Mouse (Mus musculus) cerebellum, adult 18-20 months (tissue): ENCODE measurements around the gene Ovgp1.
A peak's percentile ranks its signal among the peaks of the same experiment; 100 is the strongest.
"Not testable (repeated sequence)": the region's sequence is repeated elsewhere in the genome, so short reads cannot be mapped to it uniquely, and the experiment has no call there.

Source experiments
- DNase-seq, 2 experiments: peaks; one replicate each; pipeline ENCODE4 v3.0.0; 2021

The Ovgp1 gene

GRCm38 (mm10) chr3:106000707-106001375 is 27.3 kb downstream of the Ovgp1 start:
- no peak for DNase-seq

GRCm38 (mm10) chr3:106001416-106002370 is 28.2 kb downstream of the Ovgp1 start:
- DNase-seq = peak; percentile 23 to 24

- DNase-seq = not testable (repeated sequence)
Observed at GRCm38 (mm10) chr3:106003360-106003759, 29.8 kb downstream of the Ovgp1 start.

DNA sequence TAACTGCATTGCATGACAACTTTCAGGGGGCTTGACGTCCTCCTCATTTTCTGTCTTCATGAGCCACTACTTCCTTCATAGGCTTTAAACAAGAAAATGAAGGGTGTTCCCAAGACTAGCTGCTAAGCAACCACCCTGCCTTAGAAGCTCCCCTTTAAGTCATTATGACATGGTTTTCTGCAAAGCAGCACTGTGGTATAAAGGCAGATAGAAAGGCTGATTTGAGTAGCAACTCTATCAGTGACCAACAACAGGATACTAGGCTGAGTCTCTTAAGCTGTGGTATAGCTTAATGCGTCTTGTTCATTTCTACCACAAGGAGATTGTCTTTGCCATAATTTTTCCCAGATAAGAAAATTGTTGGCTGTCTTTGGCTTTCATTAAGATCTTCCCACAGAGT is 41.0 kb downstream of the Ovgp1 start, which contains the start of gene Pifo:
Gene Pifo (minus strand): TSS at position 101 of the 400 bp plus-strand sequence.
- no peak for DNase-seq

- peak; percentile 35 to 47 for DNase-seq
Observed at GRCm38 (mm10) chr3:106021840-106022239, 48.3 kb downstream of the Ovgp1 start.

DNA sequence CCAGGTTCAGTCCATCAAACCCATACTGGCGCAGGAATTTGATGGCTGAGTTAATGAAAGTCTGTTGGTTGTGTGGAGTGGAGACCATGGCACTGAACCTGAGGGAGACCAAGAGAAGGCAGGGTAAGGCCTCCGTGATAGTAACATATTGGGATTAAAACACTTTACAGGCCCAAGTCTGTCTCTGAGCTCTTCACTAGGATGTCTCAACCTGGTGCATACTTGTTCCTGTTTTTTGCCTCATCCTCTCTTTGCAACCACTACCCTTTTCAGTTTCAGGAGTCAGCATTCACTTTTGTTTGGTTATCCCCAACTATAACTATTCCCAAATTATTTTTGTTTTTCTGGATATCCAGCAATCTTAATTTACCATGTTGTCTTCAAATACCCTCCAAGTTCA is 50.6 kb downstream of the Ovgp1 start:
- DNase-seq = no peak

DNA sequence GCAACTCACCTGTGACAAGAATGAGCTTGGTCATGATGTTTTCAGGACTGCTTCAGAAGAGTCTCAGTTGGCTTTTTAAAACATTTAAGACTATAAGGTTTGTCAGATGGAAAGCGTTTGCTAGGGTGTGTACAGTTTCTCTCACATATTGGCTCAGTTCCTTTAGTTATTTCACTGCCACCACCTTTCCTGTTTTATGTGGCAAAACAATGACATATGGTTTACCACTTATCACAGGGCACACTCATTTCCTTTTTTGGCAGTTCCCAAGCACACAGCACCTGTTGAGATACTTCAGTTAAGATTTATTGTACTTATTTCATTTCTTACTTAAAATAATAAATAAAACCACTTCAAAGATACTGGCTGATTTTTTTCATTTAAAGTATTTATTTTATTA is 59.3 kb downstream of the Ovgp1 start, which contains the start of gene Chil5:
Gene Chil5 (minus strand): TSS at position 34 of the 400 bp plus-strand sequence.
- DNase-seq = peak; percentile 30 to 47
